Mouse (Mus musculus): ENCODE measurements around the gene Sestd1. TPM values are rescaled to one million over a fixed set of nuclear protein-coding genes. Genes with fewer than 3 reads are reported as not detected.
A peak's percentile ranks its signal among the peaks of the same experiment; 100 is the strongest.

The Sestd1 gene
- total RNA-seq (2014; rRNA removed) (40.8 and 41.3 TPM in 2 replicates), polyA plus RNA-seq (2015; fragmentation: Nextera tagmentation; extraction: Ambion mirVana) (21.0 and 22.8 TPM in 2 replicates)

DNA sequence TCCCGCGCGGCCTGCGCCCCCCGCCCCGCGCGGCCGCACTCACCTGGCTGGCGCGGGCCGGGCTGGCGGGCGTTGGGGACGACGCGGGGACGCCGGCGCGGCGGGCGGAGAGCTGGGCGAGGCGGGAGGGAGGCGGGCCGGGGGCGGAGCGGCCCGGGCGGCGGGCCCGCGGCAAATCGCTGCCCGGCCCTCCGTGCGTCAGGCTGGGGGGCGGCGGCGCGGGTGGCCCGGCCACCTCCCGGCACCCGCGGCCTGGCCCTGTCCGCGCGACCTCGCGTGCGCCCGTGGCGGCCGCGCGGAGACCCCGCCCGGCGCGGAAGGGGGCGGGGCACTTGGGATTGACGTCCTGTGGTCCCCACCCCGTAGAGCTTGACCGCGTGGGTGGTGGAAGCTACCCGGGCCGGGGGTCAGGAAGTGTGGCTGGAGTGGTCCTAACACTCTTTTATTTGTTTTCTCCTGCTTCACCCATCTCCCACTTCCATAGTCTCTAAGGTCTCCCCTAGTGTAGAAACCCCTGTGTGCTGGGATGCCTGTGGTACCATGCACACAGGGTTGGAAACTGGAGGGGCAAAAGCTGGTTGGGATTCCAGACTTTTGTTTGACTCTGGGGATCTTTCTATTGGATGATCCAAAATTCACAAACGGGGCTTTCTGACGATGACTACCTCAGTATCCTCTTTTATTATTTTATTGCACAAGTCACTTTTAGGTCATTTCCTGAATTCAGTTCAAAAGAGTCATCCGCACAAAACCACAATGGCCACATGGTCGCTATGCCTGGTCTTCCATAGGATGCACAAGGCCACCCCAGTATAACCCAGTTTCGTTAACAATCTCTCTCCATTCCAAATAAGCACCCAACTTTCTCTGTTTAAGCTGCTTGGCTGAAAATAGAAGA, at the start of gene Sestd1:
Sestd1 (minus strand) TSS at position 81 of the 898 bp plus-strand sequence.
- peak; percentile 91 for ATAC-seq
- no peaks in the 10 kb centered on the region for H3K36me3 ChIP-seq (ENCODE audit: insufficient read depth, low read length)
- peak within 1 kb of the TSS; percentile 95 for H3K9ac ChIP-seq (replicated peaks; ENCODE audit: low read length)
- peak within 1 kb of the TSS; percentile 86 for H3K4me2 ChIP-seq (ENCODE audit: low read depth, low read length)
- peak within 1 kb of the TSS; percentile 90 for H3K27ac ChIP-seq
- no peaks in the 10 kb centered on the region for H3K9me3 ChIP-seq (ENCODE audit: low read length)
- H3K4me1 ChIP-seq (ENCODE audit: insufficient read depth, low read length): no peaks in the 10 kb centered on the region
- WGBS: 8% methylated on average over 41 of the region's 73 CpGs
- peak; percentile 78 for DNase-seq (ENCODE audit: low spot score)
- H3K4me3 ChIP-seq (ENCODE audit: low read length): peak within 1 kb of the TSS; percentile 91
- no peaks in the 10 kb centered on the region for H3K27me3 ChIP-seq (ENCODE audit: insufficient read depth, low read length)
- TF ChIP-seq CTCF (IDR thresholded peaks at IDR 0.05; ENCODE audit: low read depth): no peak

DNA sequence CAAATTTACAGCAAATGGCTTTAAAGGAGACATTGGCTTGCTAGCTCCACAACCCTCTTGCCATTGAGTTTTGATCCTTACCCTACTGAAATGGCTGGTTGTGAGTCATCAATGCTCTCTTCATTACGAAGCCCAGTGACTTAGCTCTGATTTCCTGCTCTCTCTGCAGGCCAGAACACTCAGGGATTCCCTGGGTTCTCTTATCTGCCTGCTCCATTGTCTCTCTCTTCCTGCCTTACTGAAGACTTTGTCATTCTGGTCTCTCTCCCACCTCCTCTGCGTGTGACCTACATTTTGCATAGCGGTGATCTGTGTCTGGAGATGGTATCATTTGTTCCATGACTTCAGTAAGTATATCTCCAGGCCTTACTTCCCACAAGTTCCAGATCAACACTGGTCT, 46.9 kb upstream of the Sestd1 start:
- no peak overlapping the region for H3K4me3 ChIP-seq (ENCODE audit: low read length)
- ATAC-seq (no peak), DNase-seq (ENCODE audit: low spot score) (no peak)
- H3K9me3 ChIP-seq (ENCODE audit: low read length): no peaks in the 10 kb centered on the region
- no peak for TF ChIP-seq CTCF (IDR thresholded peaks at IDR 0.05; ENCODE audit: low read depth)
- no peaks in the 10 kb centered on the region for H3K36me3 ChIP-seq (ENCODE audit: insufficient read depth, low read length)
- H3K27me3 ChIP-seq (ENCODE audit: insufficient read depth, low read length): no peaks in the 10 kb centered on the region
- H3K4me1 ChIP-seq (ENCODE audit: insufficient read depth, low read length): peaks cover 5% of the 10 kb centered on the region; the same call in 1 of the 2 replicates
- no peak overlapping the region for H3K27ac ChIP-seq
- H3K9ac ChIP-seq (replicated peaks; ENCODE audit: low read length): no peak overlapping the region
- WGBS: 86% methylated on average over 3 of the region's 3 CpGs
- no peak overlapping the region for H3K4me2 ChIP-seq (ENCODE audit: low read depth, low read length)

DNA sequence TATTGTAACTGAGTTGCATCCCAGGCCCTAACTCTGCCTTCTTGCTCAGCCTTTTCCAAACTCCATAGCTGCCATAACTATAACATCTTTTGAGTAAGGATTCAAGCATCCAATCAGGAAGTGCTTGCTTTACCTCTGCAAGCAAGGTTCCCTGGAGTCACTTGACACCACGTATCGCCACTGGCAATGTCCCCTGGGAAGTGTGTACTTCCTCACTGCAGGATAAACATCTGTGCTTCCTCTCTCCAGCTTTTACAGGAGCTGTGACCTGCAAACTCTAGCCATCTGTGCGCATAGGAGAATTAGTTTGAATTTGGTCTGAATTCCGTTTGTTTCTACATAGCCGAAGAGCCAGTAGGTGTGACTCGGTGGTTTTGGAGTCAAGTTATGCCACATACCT, 43.3 kb upstream of the Sestd1 start:
- ATAC-seq: no peak
- no peaks in the 10 kb centered on the region for H3K9me3 ChIP-seq (ENCODE audit: low read length)
- H3K4me2 ChIP-seq (ENCODE audit: low read depth, low read length): no peak overlapping the region
- H3K36me3 ChIP-seq (ENCODE audit: insufficient read depth, low read length): no peaks in the 10 kb centered on the region
- H3K27ac ChIP-seq: no peak overlapping the region
- no peak overlapping the region for H3K4me3 ChIP-seq (ENCODE audit: low read length)
- no peaks in the 10 kb centered on the region for H3K27me3 ChIP-seq (ENCODE audit: insufficient read depth, low read length)
- DNase-seq (ENCODE audit: low spot score): no peak
- 52% methylated on average over 6 of the region's 6 CpGs for WGBS
- no peak overlapping the region for H3K9ac ChIP-seq (replicated peaks; ENCODE audit: low read length)
- TF ChIP-seq CTCF (IDR thresholded peaks at IDR 0.05; ENCODE audit: low read depth): no peak
- H3K4me1 ChIP-seq (ENCODE audit: insufficient read depth, low read length): peaks cover 5% of the 10 kb centered on the region; the same call in 1 of the 2 replicates

DNA sequence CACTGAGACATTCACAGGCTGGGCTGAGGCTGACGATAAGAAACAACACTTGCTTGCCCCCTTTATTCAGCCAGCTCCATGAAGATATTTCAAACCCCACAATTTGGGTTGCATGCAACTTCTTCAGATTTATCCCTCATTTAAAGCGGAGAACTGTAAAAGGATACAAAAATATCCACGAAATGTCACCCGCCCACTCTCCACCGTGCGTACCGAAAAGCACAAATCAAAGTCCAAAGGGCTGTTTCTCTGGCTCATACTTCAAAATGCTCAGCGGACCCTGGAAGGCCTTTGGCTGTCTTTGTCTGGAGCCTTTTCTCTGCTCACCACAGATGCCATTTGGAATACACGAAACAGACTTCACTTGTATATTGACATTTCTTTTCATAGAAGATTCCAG, 42.8 kb upstream of the Sestd1 start:
- no peak overlapping the region for H3K27ac ChIP-seq
- H3K4me1 ChIP-seq (ENCODE audit: insufficient read depth, low read length): peaks cover 5% of the 10 kb centered on the region; the same call in 1 of the 2 replicates
- H3K9me3 ChIP-seq (ENCODE audit: low read length): no peaks in the 10 kb centered on the region
- no peaks in the 10 kb centered on the region for H3K36me3 ChIP-seq (ENCODE audit: insufficient read depth, low read length)
- TF ChIP-seq CTCF (IDR thresholded peaks at IDR 0.05; ENCODE audit: low read depth): no peak
- H3K9ac ChIP-seq (replicated peaks; ENCODE audit: low read length): no peak overlapping the region
- no peak for ATAC-seq
- no peak overlapping the region for H3K4me3 ChIP-seq (ENCODE audit: low read length)
- WGBS: 39% methylated on average over 9 of the region's 9 CpGs
- no peaks in the 10 kb centered on the region for H3K27me3 ChIP-seq (ENCODE audit: insufficient read depth, low read length)
- DNase-seq (ENCODE audit: low spot score): no peak
- no peak overlapping the region for H3K4me2 ChIP-seq (ENCODE audit: low read depth, low read length)

DNA sequence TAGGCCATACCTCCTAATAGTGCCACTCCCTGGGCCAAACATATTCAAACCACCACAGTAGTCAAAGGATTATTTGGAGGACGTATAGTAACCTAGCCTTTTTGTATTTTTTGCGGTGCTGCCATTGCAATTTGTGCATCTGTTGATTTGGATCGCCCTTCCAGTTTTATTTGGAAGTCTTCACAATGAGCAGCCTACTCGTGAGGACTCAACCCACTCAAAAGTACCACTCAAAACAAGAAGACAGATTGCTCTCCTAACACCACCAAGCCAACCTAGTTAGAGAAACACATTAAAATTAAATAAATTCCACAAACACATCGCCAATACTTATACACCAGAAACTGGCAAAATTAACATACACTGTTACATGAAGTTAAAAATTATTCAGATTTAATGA, 38.8 kb upstream of the Sestd1 start:
- DNase-seq (ENCODE audit: low spot score) (no peak), ATAC-seq (no peak)
- Histone ChIP-seq H3K4me3 (ENCODE audit: low read length) (no peak overlapping the region), H3K9ac (replicated peaks; ENCODE audit: low read length) (no peak overlapping the region), H3K27me3 (ENCODE audit: insufficient read depth, low read length) (no peaks in the 10 kb centered on the region), H3K36me3 (ENCODE audit: insufficient read depth, low read length) (no peaks in the 10 kb centered on the region), H3K4me2 (ENCODE audit: low read depth, low read length) (no peak overlapping the region), H3K9me3 (ENCODE audit: low read length) (no peaks in the 10 kb centered on the region), H3K27ac (no peak overlapping the region), H3K4me1 (ENCODE audit: insufficient read depth, low read length) (peaks cover 9% of the 10 kb centered on the region; the same call in 1 of the 2 replicates)
- WGBS: 92% methylated on average over 5 of the region's 5 CpGs
- no peak for TF ChIP-seq CTCF (IDR thresholded peaks at IDR 0.05; ENCODE audit: low read depth)

DNA sequence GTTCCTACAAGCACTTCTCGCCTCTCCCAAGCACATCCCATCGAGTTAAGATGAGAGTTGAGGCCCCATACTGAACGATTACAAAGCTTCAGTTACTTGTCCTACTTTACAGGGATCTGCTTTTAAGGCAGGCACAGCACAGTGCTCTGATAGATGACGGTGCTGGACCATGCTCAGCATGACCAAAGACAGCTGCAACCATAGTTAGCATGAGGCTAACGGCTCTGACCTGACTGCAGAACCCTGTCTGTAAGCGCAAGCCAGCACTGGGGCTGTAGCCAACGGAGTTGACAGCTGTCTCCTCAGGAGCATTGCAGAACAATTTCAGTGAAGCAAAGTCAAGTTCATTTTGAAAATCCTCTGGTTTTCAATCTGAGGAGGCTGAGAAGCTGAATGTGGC, 36.6 kb upstream of the Sestd1 start:
- DNase-seq (ENCODE audit: low spot score): peak; percentile 76
- Histone ChIP-seq H3K9me3 (ENCODE audit: low read length) (no peaks in the 10 kb centered on the region), H3K4me1 (ENCODE audit: insufficient read depth, low read length) (0 out of 2 replicates have a peak, but pooled peaks cover 4% of the 10 kb centered on the region), H3K4me2 (ENCODE audit: low read depth, low read length) (no peak overlapping the region), H3K36me3 (ENCODE audit: insufficient read depth, low read length) (no peaks in the 10 kb centered on the region), H3K27me3 (ENCODE audit: insufficient read depth, low read length) (no peaks in the 10 kb centered on the region), H3K27ac (no peak overlapping the region), H3K4me3 (ENCODE audit: low read length) (no peak overlapping the region), H3K9ac (replicated peaks; ENCODE audit: low read length) (no peak overlapping the region)
- ATAC-seq: peak; percentile 85
- no peak for TF ChIP-seq CTCF (IDR thresholded peaks at IDR 0.05; ENCODE audit: low read depth)
- WGBS: 34% methylated on average over 7 of the region's 7 CpGs

DNA sequence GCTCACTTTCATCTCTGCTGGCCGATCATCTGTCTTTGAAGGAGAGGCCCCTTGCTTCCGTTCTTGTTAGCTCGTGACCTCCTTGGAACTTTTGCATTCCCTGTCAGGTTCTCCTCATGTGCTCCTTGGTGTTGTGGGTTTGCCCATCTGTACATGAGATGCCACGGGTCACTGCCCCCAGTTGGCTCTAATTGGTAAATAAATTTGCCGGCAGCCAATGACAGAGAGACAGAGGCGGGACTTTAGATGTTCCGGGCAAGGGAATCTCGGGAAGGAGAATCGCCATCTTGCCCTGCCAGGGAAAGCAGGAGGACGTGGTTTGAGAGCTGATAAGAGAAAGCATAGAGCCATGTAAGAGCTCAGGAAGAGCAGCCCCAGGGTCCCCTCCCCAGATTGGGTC, 33.5 kb upstream of the Sestd1 start:
- ATAC-seq (no peak), DNase-seq (ENCODE audit: low spot score) (no peak)
- Histone ChIP-seq H3K4me3 (ENCODE audit: low read length) (no peak overlapping the region), H3K4me2 (ENCODE audit: low read depth, low read length) (no peak overlapping the region), H3K27ac (no peak overlapping the region), H3K27me3 (ENCODE audit: insufficient read depth, low read length) (no peaks in the 10 kb centered on the region), H3K9ac (replicated peaks; ENCODE audit: low read length) (no peak overlapping the region), H3K9me3 (ENCODE audit: low read length) (no peaks in the 10 kb centered on the region), H3K36me3 (ENCODE audit: insufficient read depth, low read length) (no peaks in the 10 kb centered on the region), H3K4me1 (ENCODE audit: insufficient read depth, low read length) (0 out of 2 replicates have a peak, but pooled peaks cover 4% of the 10 kb centered on the region)
- 95% methylated on average over 10 of the region's 10 CpGs for WGBS
- no peak for TF ChIP-seq CTCF (IDR thresholded peaks at IDR 0.05; ENCODE audit: low read depth)

All from hindbrain, postnatal 0 days (tissue).